Mouse (Mus musculus) urinary bladder, postnatal 25 days (tissue): Measurements from ENCODE around the gene Vmn1r38.
"Not testable (repeated sequence)": the region's sequence is repeated elsewhere in the genome, so short reads cannot be mapped to it uniquely, and the experiment has no call there.

Experiments used
- DNase-seq: peaks from one replicate; pipeline ENCODE4 v3.0.0; 2022; ENCODE audit warnings: low spot score

Gene Vmn1r38

DNA sequence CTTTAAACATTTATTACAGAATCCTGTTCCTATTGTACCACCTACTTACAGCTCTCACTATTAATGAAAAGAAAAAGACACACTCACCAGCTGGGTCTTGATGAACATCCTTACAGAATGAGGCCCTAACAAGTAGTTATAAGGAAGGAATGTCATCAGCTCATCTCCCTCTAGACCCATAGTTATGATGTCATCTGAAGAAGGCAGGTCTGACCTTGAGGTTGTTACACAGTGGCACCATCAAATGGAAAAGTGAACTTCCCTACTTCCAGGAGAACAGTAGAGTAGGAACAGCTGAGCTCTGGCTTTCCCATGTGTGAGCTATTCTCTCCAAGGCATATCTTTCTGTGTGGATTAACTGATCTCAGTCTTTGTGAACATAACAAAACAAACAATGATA, at the start of gene Vmn1r38:
Vmn1r38 (minus strand) TSS at position 101 of the 400 bp plus-strand sequence.
- not testable (repeated sequence) for DNase-seq

DNA sequence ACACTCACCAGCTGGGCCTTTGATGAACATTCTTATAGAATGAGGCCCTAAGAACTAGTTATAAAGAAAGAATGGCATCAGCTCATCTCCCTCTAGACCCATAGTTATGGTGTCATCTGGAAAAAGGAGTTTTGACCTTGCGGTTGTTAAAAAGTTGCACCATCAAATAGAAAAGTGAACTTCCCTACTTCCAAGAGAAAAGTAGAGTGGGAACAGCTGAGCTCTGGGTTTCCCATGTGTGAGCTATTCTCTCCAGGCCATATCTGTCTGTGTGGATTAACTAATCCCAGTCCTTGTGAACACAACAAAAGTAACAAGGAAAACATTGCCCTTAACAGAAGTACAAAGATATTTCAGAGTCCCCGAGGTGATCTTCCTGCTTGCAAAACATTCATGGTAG, 28.1 kb upstream of the Vmn1r38 start, which contains the start of gene Vmn1r39:
Vmn1r39 (minus strand) TSS at position 101 of the 400 bp plus-strand sequence.
- DNase-seq = no peak

DNA sequence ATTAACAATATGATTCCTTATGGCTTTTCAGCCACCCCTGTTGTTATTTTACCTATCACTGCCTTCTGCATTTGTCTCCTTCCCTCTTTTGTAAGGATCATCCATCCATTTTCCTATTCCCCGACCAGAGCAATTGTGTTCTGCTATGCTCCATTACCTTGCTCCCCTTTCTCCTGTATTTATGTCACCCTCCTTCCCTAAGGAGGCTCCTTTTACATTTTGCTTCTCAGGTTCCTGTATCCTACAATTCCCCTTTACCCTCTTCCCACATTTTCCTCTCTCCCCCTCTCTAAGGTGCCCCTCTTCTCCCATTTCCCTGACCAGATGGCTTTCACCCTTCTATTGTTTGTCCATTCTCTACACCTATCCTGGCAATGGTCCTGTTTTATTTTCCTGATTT, 23.9 kb upstream of the Vmn1r38 start:
- DNase-seq = no peak

DNA sequence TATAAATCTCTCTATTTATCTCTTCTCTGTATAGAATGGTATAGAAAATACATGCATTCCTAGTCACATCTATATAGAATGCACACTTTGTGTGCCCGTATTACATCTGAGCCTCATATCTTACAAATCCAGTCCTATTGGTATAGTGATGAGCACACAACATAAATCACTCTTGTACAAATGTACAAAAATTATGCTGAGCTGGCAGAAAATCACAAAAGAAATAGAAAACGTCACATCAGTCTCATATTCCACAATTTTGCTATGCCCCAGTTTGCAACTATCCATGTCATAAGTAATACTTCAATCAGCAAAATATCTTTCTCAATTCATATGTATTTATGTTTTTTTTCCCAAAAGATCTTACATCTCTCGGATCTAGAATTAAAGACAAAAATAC, 23.3 kb upstream of the Vmn1r38 start:
- DNase-seq = no peak

DNA sequence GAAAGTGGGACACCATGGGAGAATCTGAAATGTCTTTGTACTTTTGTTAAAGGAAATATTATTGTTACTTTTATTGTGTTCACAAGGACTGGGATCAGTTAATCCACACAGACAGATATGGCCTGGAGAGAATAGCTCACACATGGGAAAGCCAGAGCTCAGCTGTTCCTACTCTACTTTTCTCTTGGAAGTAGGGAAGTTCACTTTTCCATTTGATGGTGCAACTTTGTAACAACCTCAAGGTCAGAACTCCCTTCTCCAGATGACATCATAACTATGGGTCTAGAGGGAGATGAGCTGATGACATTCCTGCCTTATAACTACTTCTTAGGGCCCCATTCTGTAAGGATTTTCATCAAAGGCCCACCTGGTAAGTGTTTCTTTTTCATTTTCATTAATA, 53.3 kb downstream of the Vmn1r38 start, which contains the start of gene Vmn1r37:
Vmn1r37 (plus strand) TSS at position 301 of the 400 bp plus-strand sequence.
- DNase-seq = not testable (repeated sequence)
